Mouse (Mus musculus): ENCODE measurements at regions not wholly inside any gene's neighbourhood (a gene's known extent, or its start where the extent isn't known, plus 50 kb on each side); places are given as distances from the start of the nearest gene placed in this dataset.

GRCm38 (mm10) chr1:42362438-42362837 lies 333.1 kb upstream of the Pou3f3 start:
- no peaks in the 10 kb centered on the region for H3K36me3 ChIP-seq
- no peaks in the 10 kb centered on the region for H3K9me3 ChIP-seq (replicated peaks)
- no peak overlapping the region for H3K4me2 ChIP-seq (replicated peaks)
- no peaks in the 10 kb centered on the region for H3K27me3 ChIP-seq
- H3K27ac ChIP-seq: no peak overlapping the region
- no peak overlapping the region for H3K4me3 ChIP-seq
- 73% methylated on average over 3 of the region's 3 CpGs for WGBS
- no peak overlapping the region for H3K9ac ChIP-seq
- ATAC-seq (ENCODE audit: low FRiP score): no peak
- no peaks in the 10 kb centered on the region for H3K4me1 ChIP-seq

GRCm38 (mm10) chr1:42365648-42366324 lies 329.8 kb upstream of the Pou3f3 start:
- no peak overlapping the region for H3K9ac ChIP-seq
- WGBS: 73% methylated on average over 4 of the region's 4 CpGs
- no peaks in the 10 kb centered on the region for H3K27me3 ChIP-seq
- H3K9me3 ChIP-seq (replicated peaks): no peaks in the 10 kb centered on the region
- no peak for ATAC-seq (ENCODE audit: low FRiP score)
- H3K36me3 ChIP-seq: no peaks in the 10 kb centered on the region
- H3K4me1 ChIP-seq: no peaks in the 10 kb centered on the region
- no peak overlapping the region for H3K4me3 ChIP-seq
- no peak overlapping the region for H3K27ac ChIP-seq
- H3K4me2 ChIP-seq (replicated peaks): no peak overlapping the region

DNA sequence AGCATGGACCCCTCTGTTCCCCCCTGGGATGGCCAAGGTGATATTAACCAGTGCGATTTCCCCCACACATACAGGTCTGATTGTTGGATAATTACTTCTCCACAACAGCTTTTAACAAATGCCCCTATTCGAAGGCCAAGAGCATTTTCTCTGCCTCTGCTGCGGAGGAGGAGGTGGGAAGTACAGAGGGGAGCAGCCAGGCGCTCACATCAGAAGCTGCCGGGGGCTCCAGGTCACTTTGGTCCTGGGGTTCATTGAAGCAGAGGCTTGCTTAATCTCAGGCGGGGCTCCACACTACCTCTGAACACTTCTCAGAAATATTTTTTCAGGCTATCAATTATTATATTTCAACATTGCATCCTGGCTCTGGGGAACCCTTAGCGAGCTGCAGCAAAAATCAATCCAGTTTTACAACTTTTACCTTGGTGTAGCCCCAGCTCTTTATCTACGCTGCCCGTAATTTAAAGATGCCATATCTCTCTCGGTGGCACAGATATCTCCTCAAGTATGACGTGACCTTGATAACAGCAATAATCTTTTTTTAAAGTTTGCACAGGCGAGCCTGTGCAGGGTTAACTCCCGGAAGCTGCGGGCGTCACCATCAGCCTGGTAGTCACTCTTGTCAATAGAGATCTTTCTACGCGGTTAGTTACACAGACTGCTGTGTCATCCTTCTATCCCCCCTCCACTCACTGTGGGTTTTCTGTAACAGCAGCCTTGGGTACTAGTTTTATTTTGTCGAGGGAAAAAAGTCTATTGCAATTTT lies 307.5 kb upstream of the Pou3f3 start:
- Histone ChIP-seq H3K4me1 (peaks cover 9% of the 10 kb centered on the region; the same call in 1 of the 2 replicates), H3K36me3 (no peaks in the 10 kb centered on the region), H3K9ac (no peak overlapping the region), H3K4me2 (replicated peaks) (no peak overlapping the region), H3K27ac (no peak overlapping the region), H3K4me3 (no peak overlapping the region), H3K27me3 (no peaks in the 10 kb centered on the region), H3K9me3 (replicated peaks) (no peaks in the 10 kb centered on the region)
- ATAC-seq (ENCODE audit: low FRiP score): no peak
- 65% methylated on average over 18 of the region's 18 CpGs for WGBS

DNA sequence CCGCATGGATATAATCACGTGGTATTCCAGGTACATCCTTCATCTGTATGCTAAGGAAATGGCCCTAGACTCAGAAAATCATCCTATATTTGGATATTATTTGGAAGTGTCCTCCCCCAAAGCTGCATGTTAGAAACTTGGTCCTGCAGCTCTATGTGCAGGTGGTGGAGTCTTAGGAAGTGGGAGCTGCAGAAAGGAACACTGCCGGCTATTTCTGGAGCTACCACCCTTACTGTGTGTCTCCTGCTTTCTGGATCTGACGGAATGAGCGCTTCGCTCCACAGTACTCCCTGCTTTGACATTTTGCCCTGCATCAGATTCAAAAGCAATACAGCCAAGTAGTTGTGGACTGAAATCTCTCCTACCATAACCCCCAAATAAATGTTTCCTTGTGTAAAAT lies 306.8 kb upstream of the Pou3f3 start:
- no peaks in the 10 kb centered on the region for H3K36me3 ChIP-seq
- ATAC-seq (ENCODE audit: low FRiP score): no peak
- WGBS: 93% methylated on average over 6 of the region's 6 CpGs
- no peak overlapping the region for H3K27ac ChIP-seq
- no peak overlapping the region for H3K9ac ChIP-seq
- no peaks in the 10 kb centered on the region for H3K9me3 ChIP-seq (replicated peaks)
- peaks cover 9% of the 10 kb centered on the region; the same call in 1 of the 2 replicates for H3K4me1 ChIP-seq
- H3K4me2 ChIP-seq (replicated peaks): no peak overlapping the region
- H3K27me3 ChIP-seq: no peaks in the 10 kb centered on the region
- no peak overlapping the region for H3K4me3 ChIP-seq

DNA sequence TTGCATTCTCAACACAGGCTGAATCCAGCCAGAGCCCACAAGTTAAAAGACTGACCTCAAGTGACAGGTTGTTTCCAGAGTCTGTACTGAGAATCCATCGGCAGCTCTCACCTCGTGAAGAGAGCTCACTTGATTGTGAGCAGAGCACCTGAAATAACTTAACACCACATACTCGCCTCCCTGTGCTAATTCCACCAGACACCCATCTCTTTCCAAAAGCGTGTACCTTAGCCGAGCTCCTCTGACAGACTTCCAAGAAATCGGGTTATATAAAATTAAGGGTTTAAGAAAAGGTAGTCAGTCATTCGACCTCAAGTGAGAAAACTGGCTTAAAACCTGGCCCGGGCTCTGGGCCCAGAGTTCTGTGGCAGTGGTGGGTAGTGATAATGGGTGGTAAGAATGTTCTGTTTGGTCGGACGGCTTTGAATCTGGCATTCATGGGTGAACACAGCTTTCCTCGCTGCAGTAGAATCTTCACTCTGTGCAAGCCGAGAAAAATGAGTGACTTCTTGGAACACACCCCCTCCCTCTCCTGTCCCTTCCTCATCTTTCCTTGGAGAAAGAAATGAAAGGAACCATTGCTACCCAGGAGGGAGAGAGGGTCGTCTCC lies 299.8 kb upstream of the Pou3f3 start:
- ATAC-seq (ENCODE audit: low FRiP score): no peak

DNA sequence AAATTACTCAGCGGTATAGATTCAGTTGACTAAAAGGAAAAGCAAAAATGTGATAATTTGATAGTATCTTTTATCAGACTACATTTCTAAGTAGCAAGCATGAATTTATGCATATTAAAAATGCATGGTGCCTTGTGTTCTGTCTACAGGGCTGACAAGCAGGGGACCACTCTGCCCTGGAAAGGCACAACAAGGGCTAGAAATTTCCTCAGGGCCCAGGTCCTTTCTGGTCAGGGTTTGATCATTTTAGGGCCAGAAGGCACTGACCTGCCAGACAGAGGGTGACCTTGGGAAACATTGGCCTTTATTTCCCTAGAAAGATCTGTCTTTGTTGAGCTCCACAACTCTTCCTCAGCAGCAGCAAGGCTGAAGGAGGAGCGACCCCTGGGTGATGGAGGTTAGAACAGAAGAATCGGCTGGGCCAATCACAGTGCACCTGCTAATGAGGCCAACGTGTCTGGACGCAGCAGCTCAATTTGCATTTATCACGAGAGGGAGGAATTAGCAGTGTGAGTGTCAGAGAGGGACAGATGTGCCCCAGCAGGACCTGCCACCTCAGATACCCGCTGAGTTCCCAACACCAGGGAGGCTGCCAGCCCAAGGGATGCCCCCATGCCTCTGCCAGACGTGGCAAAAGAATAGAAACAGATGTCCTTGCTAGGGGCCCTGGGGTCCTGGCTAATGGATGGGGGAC lies 297.0 kb upstream of the Pou3f3 start:
- no peaks in the 10 kb centered on the region for H3K36me3 ChIP-seq
- H3K27me3 ChIP-seq: no peaks in the 10 kb centered on the region
- H3K27ac ChIP-seq: no peak overlapping the region
- ATAC-seq (ENCODE audit: low FRiP score): peak; percentile 84
- peaks cover 6% of the 10 kb centered on the region for H3K4me1 ChIP-seq
- WGBS: 20% methylated on average over 8 of the region's 8 CpGs
- no peak overlapping the region for H3K4me3 ChIP-seq
- H3K4me2 ChIP-seq (replicated peaks): no peak overlapping the region
- no peak overlapping the region for H3K9ac ChIP-seq
- no peaks in the 10 kb centered on the region for H3K9me3 ChIP-seq (replicated peaks)

More for the DNA sequence above, 299.8 kb upstream of the Pou3f3 start:
- H3K9me3 ChIP-seq (replicated peaks): no peaks in the 10 kb centered on the region
- peaks cover 6% of the 10 kb centered on the region for H3K4me1 ChIP-seq
- 85% methylated on average over 13 of the region's 13 CpGs for WGBS
- no peaks in the 10 kb centered on the region for H3K27me3 ChIP-seq
- H3K9ac ChIP-seq: no peak overlapping the region
- H3K27ac ChIP-seq: no peak overlapping the region
- no peak overlapping the region for H3K4me3 ChIP-seq
- no peaks in the 10 kb centered on the region for H3K36me3 ChIP-seq
- H3K4me2 ChIP-seq (replicated peaks): no peak overlapping the region

GRCm38 (mm10) chr1:42415817-42416538 lies 279.6 kb upstream of the Pou3f3 start:
- H3K27me3 ChIP-seq: no peaks in the 10 kb centered on the region; the same call in 1 of the 2 replicates
- WGBS: 53% methylated on average over 21 of the region's 21 CpGs
- H3K9ac ChIP-seq: no peak overlapping the region
- no peaks in the 10 kb centered on the region for H3K9me3 ChIP-seq (replicated peaks)
- H3K4me1 ChIP-seq: peaks cover 19% of the 10 kb centered on the region
- peak; percentile 68 for ATAC-seq (ENCODE audit: low FRiP score)
- H3K27ac ChIP-seq: peak overlapping the region; percentile 64
- H3K4me2 ChIP-seq (replicated peaks): peak overlapping the region; percentile 27
- no peak overlapping the region for H3K4me3 ChIP-seq
- no peaks in the 10 kb centered on the region for H3K36me3 ChIP-seq

DNA sequence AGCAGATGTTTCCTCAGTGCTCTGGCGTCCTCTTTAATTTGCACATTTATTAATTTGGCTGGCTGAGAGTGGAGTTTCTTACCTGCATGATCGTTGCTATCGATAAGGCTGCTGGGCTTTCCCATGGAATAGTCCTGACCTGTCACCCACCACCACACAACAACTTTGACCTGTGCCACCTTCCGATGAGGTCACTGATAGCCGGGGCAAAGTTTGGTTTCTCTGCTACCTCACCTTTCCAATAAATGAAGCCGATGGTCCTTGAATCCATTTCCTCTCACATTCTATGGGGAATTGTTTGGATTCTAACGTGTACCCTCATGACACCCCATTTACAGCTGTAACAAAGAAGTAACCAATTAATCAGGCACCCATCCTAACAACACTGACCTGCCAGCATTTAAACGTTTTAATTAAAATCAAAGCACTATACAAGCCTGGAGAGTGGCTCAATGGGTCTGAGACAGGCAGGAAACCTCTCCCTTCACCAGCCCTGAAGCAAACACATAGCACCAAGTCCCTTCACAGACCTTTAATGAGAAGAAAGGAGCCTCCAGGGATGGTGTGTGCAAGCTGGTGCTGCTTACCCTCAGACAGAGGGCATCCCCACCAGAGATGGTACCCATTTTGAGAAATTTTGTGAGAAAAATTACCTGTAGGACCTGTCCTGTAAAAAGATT lies 278.9 kb upstream of the Pou3f3 start:
- Histone ChIP-seq H3K36me3 (no peaks in the 10 kb centered on the region), H3K9me3 (replicated peaks) (no peaks in the 10 kb centered on the region), H3K4me1 (peaks cover 19% of the 10 kb centered on the region), H3K27ac (no peak overlapping the region; the same call in 1 of the 2 replicates), H3K4me3 (no peak overlapping the region), H3K27me3 (no peaks in the 10 kb centered on the region; the same call in 1 of the 2 replicates), H3K4me2 (replicated peaks) (no peak overlapping the region; the same call in 1 of the 2 replicates), H3K9ac (no peak overlapping the region)
- ATAC-seq (ENCODE audit: low FRiP score): peak; percentile 73
- WGBS: 59% methylated on average over 8 of the region's 8 CpGs

DNA sequence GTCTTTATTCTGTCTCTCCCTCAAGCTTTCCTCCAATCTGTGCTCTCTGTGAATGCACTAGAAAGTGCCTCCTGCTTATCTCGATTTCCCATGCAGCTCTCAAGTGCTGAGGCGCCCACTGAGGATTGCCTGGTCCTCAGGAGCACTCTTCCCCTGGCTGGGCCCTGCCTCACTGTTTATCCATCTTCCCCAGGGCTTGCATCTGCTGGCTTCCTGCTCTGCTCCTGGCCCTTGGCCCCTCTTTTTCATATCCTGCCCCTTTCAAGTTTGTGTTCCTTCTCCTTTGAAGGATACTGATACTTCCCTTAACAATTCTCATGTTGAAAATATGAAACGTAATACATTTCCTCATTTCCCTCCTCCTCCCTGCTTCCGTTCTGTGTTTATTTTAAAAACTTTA lies 277.8 kb upstream of the Pou3f3 start:
- no peak overlapping the region for H3K4me3 ChIP-seq
- no peaks in the 10 kb centered on the region for H3K9me3 ChIP-seq (replicated peaks)
- H3K4me1 ChIP-seq: peaks cover 19% of the 10 kb centered on the region
- H3K27ac ChIP-seq: no peak overlapping the region
- no peak overlapping the region for H3K9ac ChIP-seq
- WGBS: 46% methylated on average over 4 of the region's 4 CpGs
- H3K4me2 ChIP-seq (replicated peaks): no peak overlapping the region
- no peak for ATAC-seq (ENCODE audit: low FRiP score)
- no peaks in the 10 kb centered on the region; the same call in 1 of the 2 replicates for H3K27me3 ChIP-seq
- H3K36me3 ChIP-seq: no peaks in the 10 kb centered on the region

- H3K27ac ChIP-seq: no peak overlapping the region
- no peaks in the 10 kb centered on the region for H3K36me3 ChIP-seq
- H3K4me2 ChIP-seq (replicated peaks): no peak overlapping the region
- H3K27me3 ChIP-seq: no peaks in the 10 kb centered on the region; the same call in 1 of the 2 replicates
- ATAC-seq (ENCODE audit: low FRiP score): no peak
- no peaks in the 10 kb centered on the region for H3K9me3 ChIP-seq (replicated peaks)
- H3K4me1 ChIP-seq: peaks cover 19% of the 10 kb centered on the region
- WGBS: 69% methylated on average over 1 of the region's 1 CpGs
- no peak overlapping the region for H3K4me3 ChIP-seq
- no peak overlapping the region for H3K9ac ChIP-seq
Observed at GRCm38 (mm10) chr1:42418233-42418632, 277.3 kb upstream of the Pou3f3 start.

GRCm38 (mm10) chr1:42436366-42436998 lies 259.1 kb upstream of the Pou3f3 start:
- Histone ChIP-seq H3K9me3 (replicated peaks) (no peaks in the 10 kb centered on the region), H3K27ac (no peak overlapping the region), H3K4me1 (no peaks in the 10 kb centered on the region), H3K27me3 (no peaks in the 10 kb centered on the region), H3K36me3 (no peaks in the 10 kb centered on the region), H3K9ac (no peak overlapping the region), H3K4me3 (no peak overlapping the region), H3K4me2 (replicated peaks) (no peak overlapping the region)
- ATAC-seq (ENCODE audit: low FRiP score): no peak
- 58% methylated on average over 8 of the region's 8 CpGs for WGBS
